Mouse (Mus musculus) midbrain, postnatal 0 days (tissue): ENCODE measurements around the gene Farp1. TPM values are rescaled to one million over a fixed set of nuclear protein-coding genes. Genes with fewer than 3 reads are reported as not detected.

Experiments
- ATAC-seq: fragments of 200-750 bp; cut with Nextera tagmentation; 2 replicates; pipeline ENCODE4 v1.8.0; 2017; ENCODE audit warnings: moderate number of reproducible peaks, mild to moderate bottlenecking, moderate TSS enrichment, moderate library complexity; ENCODE audit not compliant: low FRiP score
- DNase-seq: peaks from one replicate; pipeline ENCODE4 v3.0.0-alpha.2; 2015; ENCODE audit warnings: low spot score
- H3K27ac ChIP-seq: fragments of 300-500 bp; sonication (generic); 2 replicates; pipeline ENCODE4 v1.5.1; 2014; ENCODE audit warnings: low read depth, mild to moderate bottlenecking, low read length, mixed read lengths
- H3K27me3 ChIP-seq: fragments of 300-500 bp; sonication (generic); 2 replicates; pipeline ENCODE4 v1.6.1; 2014; ENCODE audit warnings: low read length, control low read depth, mixed read lengths; ENCODE audit not compliant: insufficient read depth
- H3K36me3 ChIP-seq: fragments of 300-500 bp; sonication (generic); 2 replicates; pipeline ENCODE4 v1.6.1; 2014; ENCODE audit warnings: low read length, control low read depth, mixed read lengths; ENCODE audit not compliant: insufficient read depth
- H3K4me1 ChIP-seq: fragments of 300-500 bp; sonication (generic); 2 replicates; pipeline ENCODE4 v1.6.1; 2014; ENCODE audit warnings: mild to moderate bottlenecking, control low read depth, antibody characterized with exemption, low read length, mixed read lengths; ENCODE audit not compliant: insufficient read depth
- H3K4me2 ChIP-seq: fragments of 300-500 bp; sonication (generic); 2 replicates; pipeline ENCODE4 v1.6.1; 2014; ENCODE audit warnings: low read depth, mild to moderate bottlenecking, low read length, mixed read lengths; ENCODE audit not compliant: poor library complexity, severe bottlenecking
- H3K4me3 ChIP-seq: fragments of 300-500 bp; sonication (generic); 2 replicates; pipeline ENCODE4 v1.5.1; 2014; ENCODE audit warnings: low read depth, mild to moderate bottlenecking, low read length, moderate library complexity
- H3K9ac ChIP-seq: fragments of 300-500 bp; sonication (generic); replicated peaks from 2 replicates; pipeline ENCODE4 v1.6.1; 2014; ENCODE audit warnings: mild to moderate bottlenecking, low read length, moderate library complexity, mixed read lengths; ENCODE audit not compliant: poor library complexity, severe bottlenecking
- H3K9me3 ChIP-seq: fragments of 300-500 bp; sonication (generic); 2 replicates; pipeline ENCODE4 v1.6.1; 2016; ENCODE audit warnings: low read length, control low read depth
- CTCF ChIP-seq: IDR thresholded peaks from 2 replicates; pipeline ENCODE4 v1.5.1; 2016; ENCODE audit warnings: antibody characterized with exemption, mild to moderate bottlenecking
- WGBS: fragments of 180-500 bp; shearing (Covaris S2); extraction: QIAGEN DNeasy Blood & Tissue Kit; methylation state at CpG from one replicate; pipeline ENCODE4 v1.1.7; 2014; 5-methylcytosine and 5-hydroxymethylcytosine counted together
- polyA plus RNA-seq: library from polyadenylated mRNA; unstranded; fragments of >200 nt; fragmentation: Nextera tagmentation; extraction: Ambion mirVana; gene quantifications from 2 replicates; pipeline ENCODE4 v1.2.1, GENCODE M21; 2015
- total RNA-seq: library from RNA; depleted of rRNA; stranded (reverse); fragments of >200 nt; gene quantifications from 2 replicates; pipeline ENCODE4 v1.2.3, GENCODE M21; 2014

Farp1 gene
- total and polyA plus RNA-seq, 2 experiments from 2014 or later: 41.8 to 113 TPM

DNA sequence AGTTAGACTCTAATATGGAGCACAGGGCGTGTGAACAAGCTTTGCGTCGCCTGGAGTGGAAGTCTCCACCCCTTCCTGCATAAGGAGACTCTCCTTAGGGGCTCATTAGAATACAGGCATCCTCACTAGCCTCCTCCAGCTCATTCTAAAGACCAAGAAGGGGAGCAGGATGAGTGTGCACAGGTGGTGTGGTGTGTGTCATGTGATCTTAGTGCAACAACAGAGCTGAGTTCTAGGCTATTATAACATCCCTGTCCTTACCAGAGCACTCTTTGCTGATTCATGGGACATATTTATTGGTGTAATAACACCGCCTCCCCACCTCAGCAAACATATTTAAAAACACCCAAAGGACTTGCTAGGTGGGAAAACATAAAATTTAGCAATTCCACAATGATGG, 120.2 kb downstream of the Farp1 start:
- 81% methylated on average over 4 of the region's 4 CpGs for WGBS
- Histone ChIP-seq H3K9me3 (no peaks in the 10 kb centered on the region), H3K4me1 (peaks cover 2% of the 10 kb centered on the region; the same call in 1 of the 2 replicates), H3K9ac (no peak overlapping the region), H3K27ac (no peak overlapping the region), H3K27me3 (no peaks in the 10 kb centered on the region), H3K4me3 (no peak overlapping the region), H3K36me3 (no peaks in the 10 kb centered on the region), H3K4me2 (no peak overlapping the region)
- no peak for DNase-seq
- no peak for TF ChIP-seq CTCF
- ATAC-seq: no peak

DNA sequence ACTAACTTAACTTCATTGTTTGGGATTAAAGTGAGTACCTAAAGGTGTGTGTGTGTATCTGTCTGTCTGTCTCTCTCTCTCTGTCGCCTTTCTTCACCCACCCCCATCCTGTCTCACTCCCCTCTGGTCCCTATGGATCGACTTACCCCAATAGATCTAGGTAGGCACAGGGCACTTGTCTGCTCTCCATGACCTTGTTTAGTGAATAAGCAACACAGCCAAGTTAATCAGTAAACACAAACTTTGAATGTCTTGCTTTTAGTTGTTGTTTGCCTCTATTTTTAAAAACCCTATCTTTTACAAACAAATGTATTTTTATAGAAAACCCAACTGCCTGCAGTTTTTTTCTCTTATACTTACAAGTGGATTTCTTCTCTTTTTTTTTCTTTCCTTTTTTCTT, 123.6 kb downstream of the Farp1 start:
- ATAC-seq: no peak
- H3K4me3 ChIP-seq: no peak overlapping the region
- TF ChIP-seq CTCF: no peak

DNA sequence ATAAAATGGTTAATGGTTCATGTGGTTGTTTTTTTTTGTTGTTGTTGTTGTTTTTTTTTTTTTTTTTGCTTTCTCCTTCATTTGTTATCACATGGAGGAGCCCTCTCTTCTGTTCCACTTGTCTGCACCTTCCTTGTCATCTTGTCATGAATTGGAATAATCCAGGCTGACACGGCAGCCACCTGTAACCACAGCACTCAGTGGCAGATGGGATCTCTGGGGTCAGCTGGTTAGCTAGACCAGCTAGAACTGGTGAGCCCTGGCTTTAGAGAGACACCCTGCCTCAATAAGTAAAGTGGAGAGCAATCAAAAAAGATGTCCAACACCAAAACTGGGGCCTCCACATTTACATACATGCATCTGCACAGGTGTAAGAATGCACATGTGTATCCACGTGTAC, 127.8 kb downstream of the Farp1 start:
- Histone ChIP-seq H3K9ac (no peak overlapping the region), H3K4me1 (no peaks in the 10 kb centered on the region), H3K36me3 (no peaks in the 10 kb centered on the region), H3K4me3 (no peak overlapping the region), H3K9me3 (no peaks in the 10 kb centered on the region), H3K4me2 (no peak overlapping the region), H3K27ac (no peak overlapping the region), H3K27me3 (no peaks in the 10 kb centered on the region)
- DNase-seq: no peak
- WGBS: 93% methylated on average over 2 of the region's 2 CpGs
- no peak for TF ChIP-seq CTCF
- no peak for ATAC-seq

More for the DNA sequence above, 123.6 kb downstream of the Farp1 start:
- Histone ChIP-seq H3K9ac (no peak overlapping the region), H3K27me3 (no peaks in the 10 kb centered on the region), H3K36me3 (no peaks in the 10 kb centered on the region), H3K4me2 (no peak overlapping the region), H3K4me1 (no peaks in the 10 kb centered on the region), H3K27ac (no peak overlapping the region), H3K9me3 (no peaks in the 10 kb centered on the region)
- WGBS: 82% methylated on average over 2 of the region's 2 CpGs
- no peak for DNase-seq

- ATAC-seq: no peak
- Histone ChIP-seq H3K4me2 (no peak overlapping the region), H3K4me3 (no peak overlapping the region), H3K27me3 (no peaks in the 10 kb centered on the region), H3K4me1 (no peaks in the 10 kb centered on the region), H3K9me3 (no peaks in the 10 kb centered on the region), H3K36me3 (no peaks in the 10 kb centered on the region), H3K9ac (no peak overlapping the region), H3K27ac (no peak overlapping the region)
- DNase-seq: no peak
- TF ChIP-seq CTCF: no peak
- WGBS: 91% methylated on average over 1 of the region's 1 CpGs
These were observed 129.9 kb downstream of the Farp1 start for GRCm38 (mm10) chr14:121164866-121165265.

DNA sequence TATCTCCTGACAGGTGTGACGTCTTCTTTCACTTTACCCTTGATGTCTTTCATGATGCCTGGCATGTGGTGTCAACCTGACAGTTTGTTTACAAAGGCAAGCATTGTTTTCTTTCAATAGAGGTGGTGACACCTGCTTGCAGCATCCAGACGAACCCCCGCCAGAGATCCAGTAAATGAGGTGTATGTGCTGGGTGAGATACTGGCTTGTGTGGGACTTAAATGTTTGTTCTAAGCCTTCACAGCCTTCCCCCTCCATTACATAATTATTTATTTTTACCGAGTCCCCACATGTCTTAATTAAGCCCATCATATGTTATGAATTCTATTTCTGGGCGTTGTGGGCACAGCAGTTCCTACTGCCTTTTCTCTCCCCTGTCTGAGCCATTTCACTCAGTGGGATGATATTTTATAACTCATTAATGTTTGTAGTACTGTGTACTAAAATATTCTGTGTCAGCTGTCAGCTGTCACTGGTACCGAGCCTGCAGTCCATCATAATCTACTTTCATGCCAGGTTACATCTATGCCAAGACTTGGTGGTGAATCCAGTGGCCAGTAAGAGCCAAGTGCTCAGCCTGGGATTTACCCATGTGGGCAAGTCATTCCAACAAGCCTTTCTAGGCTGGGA, 130.5 kb downstream of the Farp1 start:
- H3K4me2 ChIP-seq: no peak overlapping the region
- H3K4me3 ChIP-seq: no peak overlapping the region
- H3K4me1 ChIP-seq: no peaks in the 10 kb centered on the region
- no peak overlapping the region for H3K9ac ChIP-seq
- no peaks in the 10 kb centered on the region for H3K36me3 ChIP-seq
- DNase-seq (peak; percentile 39), ATAC-seq (peak; percentile 38; the same call in 1 of the 2 replicates)
- no peak for TF ChIP-seq CTCF
- no peak overlapping the region for H3K27ac ChIP-seq
- no peaks in the 10 kb centered on the region for H3K9me3 ChIP-seq
- H3K27me3 ChIP-seq: no peaks in the 10 kb centered on the region
- 58% methylated on average over 6 of the region's 6 CpGs for WGBS

- Histone ChIP-seq H3K4me2 (no peak overlapping the region), H3K4me3 (no peak overlapping the region), H3K27me3 (no peaks in the 10 kb centered on the region), H3K4me1 (no peaks in the 10 kb centered on the region), H3K9ac (no peak overlapping the region), H3K27ac (no peak overlapping the region), H3K36me3 (no peaks in the 10 kb centered on the region), H3K9me3 (no peaks in the 10 kb centered on the region)
- DNase-seq (no peak), ATAC-seq (no peak)
- 78% methylated on average over 7 of the region's 7 CpGs for WGBS
- TF ChIP-seq CTCF: no peak
These were observed 131.0 kb downstream of the Farp1 start for GRCm38 (mm10) chr14:121166038-121166436.
